Mouse (Mus musculus) kidney, postnatal 4 days (tissue): ENCODE measurements around the gene Eme1.

Experiments
- DNase-seq, 2 experiments: peaks; one replicate each; pipeline ENCODE4 v3.0.0; 2021; ENCODE audit warnings: mixed read lengths in 2 of 2

Eme1 gene

GRCm38 (mm10) chr11:94596311-94596852 lies 57.4 kb downstream of the Eme1 start:
- DNase-seq = peak; percentile 68 to 74
